Mouse (Mus musculus): ENCODE measurements at regions not wholly inside any gene's neighbourhood (a gene's known extent, or its start where the extent isn't known, plus 50 kb on each side); places are given as distances from the start of the nearest gene placed in this dataset.

DNA sequence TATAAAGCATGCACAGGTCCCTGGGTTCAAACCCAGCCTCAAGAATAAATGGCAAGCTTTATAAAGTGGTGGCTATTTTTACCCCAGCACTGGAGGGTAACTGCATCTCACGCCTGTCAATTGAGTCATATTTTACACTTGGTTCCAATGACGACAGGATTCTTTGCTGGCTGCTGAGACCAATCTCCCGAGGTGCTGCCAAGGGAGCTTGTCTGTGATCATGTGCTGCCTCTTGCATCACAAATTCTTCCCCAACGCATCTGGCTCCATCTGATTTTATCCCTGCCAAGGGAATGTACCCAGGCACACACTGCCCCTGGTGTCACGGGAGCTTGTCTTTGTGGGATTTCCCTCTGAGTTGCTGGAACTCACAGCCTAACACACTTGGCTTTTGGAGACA, 486.8 kb downstream of the Zfp704 start:
- 63% methylated on average over 5 of the region's 5 CpGs for WGBS
- no peak for ATAC-seq (ENCODE audit: insufficient number of reproducible peaks, insufficient read depth, low FRiP score, low read depth)
- no peak overlapping the region for H3K4me2 ChIP-seq (replicated peaks; ENCODE audit: low read depth, low read length)
- H3K9me3 ChIP-seq (ENCODE audit: control insufficient read depth, low read depth, low read length): no peaks in the 10 kb centered on the region
- no peak overlapping the region for H3K4me3 ChIP-seq (ENCODE audit: low read depth, low read length)
- H3K4me1 ChIP-seq (ENCODE audit: control insufficient read depth, insufficient read depth, low read length): no peaks in the 10 kb centered on the region
- no peak overlapping the region for H3K27ac ChIP-seq (ENCODE audit: low read length)
- H3K9ac ChIP-seq (replicated peaks; ENCODE audit: low read depth, low read length): no peak overlapping the region
- H3K36me3 ChIP-seq (ENCODE audit: control insufficient read depth, insufficient read depth, low read length): no peaks in the 10 kb centered on the region
- no peaks in the 10 kb centered on the region for H3K27me3 ChIP-seq (ENCODE audit: control insufficient read depth, insufficient read depth, low read length)

DNA sequence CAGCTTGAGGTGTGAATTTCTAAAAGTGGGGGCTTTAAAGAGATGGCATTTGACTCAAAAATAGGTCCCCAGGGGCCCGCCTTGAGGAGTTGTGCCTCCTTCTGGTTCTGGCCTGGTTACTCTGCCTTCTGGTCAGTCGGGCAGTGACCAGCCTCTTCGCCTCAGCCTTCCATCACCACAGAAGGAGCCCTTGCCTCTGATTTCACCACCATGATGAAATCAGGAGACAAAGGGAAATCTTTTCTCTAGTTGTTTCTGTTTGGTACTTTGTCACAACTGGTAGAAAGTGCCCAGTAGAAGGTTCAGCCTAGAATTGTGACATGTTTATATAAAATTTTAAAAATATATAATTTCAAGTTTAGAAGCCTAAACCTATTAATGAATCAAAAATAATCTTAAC, 492.0 kb downstream of the Zfp704 start:
- 88% methylated on average over 3 of the region's 3 CpGs for WGBS

DNA sequence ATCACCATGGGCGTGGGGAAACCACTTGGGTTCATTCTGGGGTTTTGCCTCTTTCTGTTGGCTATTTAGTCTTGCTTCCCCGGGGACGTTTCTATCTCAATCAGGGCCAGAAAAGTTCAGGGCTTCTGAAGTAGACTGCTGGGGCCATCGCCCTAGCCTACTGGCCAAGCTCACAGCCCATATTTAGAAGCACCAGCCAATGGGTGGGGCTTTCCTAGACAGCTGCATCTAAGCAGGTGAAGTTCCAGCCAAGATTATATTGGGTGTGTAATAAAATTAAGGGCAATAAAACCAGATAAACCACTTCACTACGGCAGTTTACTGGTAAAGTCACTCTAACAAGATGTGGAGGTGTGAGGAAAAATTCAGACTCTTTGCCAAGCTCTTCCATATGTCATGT, 496.5 kb downstream of the Zfp704 start:
- Histone ChIP-seq H3K27me3 (ENCODE audit: control insufficient read depth, insufficient read depth, low read length) (no peaks in the 10 kb centered on the region), H3K36me3 (ENCODE audit: control insufficient read depth, insufficient read depth, low read length) (no peaks in the 10 kb centered on the region), H3K4me1 (ENCODE audit: control insufficient read depth, insufficient read depth, low read length) (no peaks in the 10 kb centered on the region), H3K4me2 (replicated peaks; ENCODE audit: low read depth, low read length) (no peak overlapping the region), H3K4me3 (ENCODE audit: low read depth, low read length) (no peak overlapping the region), H3K27ac (ENCODE audit: low read length) (no peak overlapping the region), H3K9me3 (ENCODE audit: control insufficient read depth, low read depth, low read length) (no peaks in the 10 kb centered on the region), H3K9ac (replicated peaks; ENCODE audit: low read depth, low read length) (no peak overlapping the region)
- 83% methylated on average over 5 of the region's 5 CpGs for WGBS
- ATAC-seq (ENCODE audit: insufficient number of reproducible peaks, insufficient read depth, low FRiP score, low read depth): no peak

More for the DNA sequence above, 492.0 kb downstream of the Zfp704 start:
- H3K4me3 ChIP-seq (ENCODE audit: low read depth, low read length): no peak overlapping the region
- no peaks in the 10 kb centered on the region for H3K27me3 ChIP-seq (ENCODE audit: control insufficient read depth, insufficient read depth, low read length)
- no peaks in the 10 kb centered on the region for H3K36me3 ChIP-seq (ENCODE audit: control insufficient read depth, insufficient read depth, low read length)
- no peak overlapping the region for H3K9ac ChIP-seq (replicated peaks; ENCODE audit: low read depth, low read length)
- H3K4me1 ChIP-seq (ENCODE audit: control insufficient read depth, insufficient read depth, low read length): no peaks in the 10 kb centered on the region
- H3K27ac ChIP-seq (ENCODE audit: low read length): no peak overlapping the region
- H3K9me3 ChIP-seq (ENCODE audit: control insufficient read depth, low read depth, low read length): no peaks in the 10 kb centered on the region
- no peak for ATAC-seq (ENCODE audit: insufficient number of reproducible peaks, insufficient read depth, low FRiP score, low read depth)
- no peak overlapping the region for H3K4me2 ChIP-seq (replicated peaks; ENCODE audit: low read depth, low read length)

DNA sequence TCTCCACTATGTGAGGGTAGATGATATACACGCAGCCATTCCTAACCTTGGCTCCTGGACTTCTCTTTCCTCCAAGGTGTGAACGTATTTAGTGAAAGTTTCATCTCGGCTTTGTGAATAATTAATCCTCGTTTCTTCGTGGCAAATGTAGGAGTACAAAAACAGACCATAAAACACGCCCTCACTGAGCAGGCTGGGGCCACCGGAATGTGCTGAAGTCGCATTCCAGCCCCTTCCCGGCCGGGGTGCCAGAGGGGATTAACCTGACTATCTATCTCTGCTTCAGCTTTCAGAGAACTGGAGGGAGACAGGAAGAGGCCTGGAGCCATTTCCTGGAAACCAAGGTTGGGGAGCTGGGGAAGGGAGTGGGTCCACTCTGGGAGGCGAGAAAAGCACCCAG, 499.1 kb downstream of the Zfp704 start:
- Histone ChIP-seq H3K4me1 (ENCODE audit: control insufficient read depth, insufficient read depth, low read length) (no peaks in the 10 kb centered on the region; the same call in 1 of the 2 replicates), H3K4me3 (ENCODE audit: low read depth, low read length) (no peak overlapping the region), H3K27ac (ENCODE audit: low read length) (no peak overlapping the region), H3K9ac (replicated peaks; ENCODE audit: low read depth, low read length) (no peak overlapping the region), H3K27me3 (ENCODE audit: control insufficient read depth, insufficient read depth, low read length) (no peaks in the 10 kb centered on the region), H3K9me3 (ENCODE audit: control insufficient read depth, low read depth, low read length) (no peaks in the 10 kb centered on the region), H3K36me3 (ENCODE audit: control insufficient read depth, insufficient read depth, low read length) (no peaks in the 10 kb centered on the region), H3K4me2 (replicated peaks; ENCODE audit: low read depth, low read length) (no peak overlapping the region)
- 14% methylated on average over 11 of the region's 11 CpGs for WGBS
- ATAC-seq (ENCODE audit: insufficient number of reproducible peaks, insufficient read depth, low FRiP score, low read depth): no peak

DNA sequence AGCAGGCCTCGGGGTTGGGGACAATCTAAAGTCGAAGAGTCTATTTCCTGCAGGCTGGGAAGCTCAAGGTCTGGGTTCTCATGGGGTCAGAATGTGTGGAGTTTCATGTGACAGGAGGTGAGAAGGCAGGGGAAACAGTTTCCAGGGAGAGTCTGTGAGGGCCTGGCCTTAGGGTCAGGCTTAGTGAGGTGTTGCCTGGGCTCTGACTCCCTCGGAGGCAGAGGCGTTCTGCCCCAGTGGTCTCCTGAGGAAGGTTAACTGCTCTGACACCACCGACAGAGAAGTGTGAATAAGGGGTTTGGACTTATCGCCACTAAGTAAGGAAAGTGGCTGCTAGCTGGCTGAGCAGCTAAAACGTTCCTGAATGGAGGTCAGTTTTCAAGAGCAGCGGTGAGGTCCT, 499.9 kb downstream of the Zfp704 start:
- H3K4me1 ChIP-seq (ENCODE audit: control insufficient read depth, insufficient read depth, low read length): peaks cover 4% of the 10 kb centered on the region; the same call in 1 of the 2 replicates
- no peak overlapping the region for H3K9ac ChIP-seq (replicated peaks; ENCODE audit: low read depth, low read length)
- no peak overlapping the region for H3K27ac ChIP-seq (ENCODE audit: low read length)
- H3K27me3 ChIP-seq (ENCODE audit: control insufficient read depth, insufficient read depth, low read length): no peaks in the 10 kb centered on the region
- no peak for ATAC-seq (ENCODE audit: insufficient number of reproducible peaks, insufficient read depth, low FRiP score, low read depth)
- 49% methylated on average over 8 of the region's 8 CpGs for WGBS
- H3K9me3 ChIP-seq (ENCODE audit: control insufficient read depth, low read depth, low read length): no peaks in the 10 kb centered on the region
- no peak overlapping the region for H3K4me2 ChIP-seq (replicated peaks; ENCODE audit: low read depth, low read length)
- H3K36me3 ChIP-seq (ENCODE audit: control insufficient read depth, insufficient read depth, low read length): no peaks in the 10 kb centered on the region
- no peak overlapping the region for H3K4me3 ChIP-seq (ENCODE audit: low read depth, low read length)

DNA sequence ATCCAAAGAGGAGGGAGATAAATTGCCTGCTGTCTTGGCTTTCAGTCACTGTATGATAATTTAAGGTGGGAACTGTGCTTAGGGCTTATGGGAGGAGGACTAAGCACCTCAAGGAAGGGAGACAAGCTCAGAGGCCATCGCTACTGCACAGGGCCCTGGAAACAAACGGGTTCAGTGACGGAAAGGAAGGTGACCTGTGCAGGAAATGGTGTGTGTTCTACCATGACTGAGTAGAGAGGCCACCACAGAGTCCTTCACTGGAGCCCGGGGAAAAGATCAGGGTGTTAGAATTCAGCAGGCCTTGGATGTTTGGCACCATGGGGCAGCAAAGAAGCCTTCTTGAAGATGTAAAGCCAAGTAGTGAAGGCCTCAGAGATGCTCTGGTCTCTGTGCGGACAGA, 500.4 kb downstream of the Zfp704 start:
- Histone ChIP-seq H3K27me3 (ENCODE audit: control insufficient read depth, insufficient read depth, low read length) (no peaks in the 10 kb centered on the region), H3K9me3 (ENCODE audit: control insufficient read depth, low read depth, low read length) (no peaks in the 10 kb centered on the region), H3K27ac (ENCODE audit: low read length) (no peak overlapping the region), H3K4me1 (ENCODE audit: control insufficient read depth, insufficient read depth, low read length) (peaks cover 4% of the 10 kb centered on the region; the same call in 1 of the 2 replicates), H3K9ac (replicated peaks; ENCODE audit: low read depth, low read length) (no peak overlapping the region), H3K4me3 (ENCODE audit: low read depth, low read length) (no peak overlapping the region), H3K36me3 (ENCODE audit: control insufficient read depth, insufficient read depth, low read length) (no peaks in the 10 kb centered on the region), H3K4me2 (replicated peaks; ENCODE audit: low read depth, low read length) (no peak overlapping the region)
- WGBS: 91% methylated on average over 5 of the region's 5 CpGs
- ATAC-seq (ENCODE audit: insufficient number of reproducible peaks, insufficient read depth, low FRiP score, low read depth): no peak

DNA sequence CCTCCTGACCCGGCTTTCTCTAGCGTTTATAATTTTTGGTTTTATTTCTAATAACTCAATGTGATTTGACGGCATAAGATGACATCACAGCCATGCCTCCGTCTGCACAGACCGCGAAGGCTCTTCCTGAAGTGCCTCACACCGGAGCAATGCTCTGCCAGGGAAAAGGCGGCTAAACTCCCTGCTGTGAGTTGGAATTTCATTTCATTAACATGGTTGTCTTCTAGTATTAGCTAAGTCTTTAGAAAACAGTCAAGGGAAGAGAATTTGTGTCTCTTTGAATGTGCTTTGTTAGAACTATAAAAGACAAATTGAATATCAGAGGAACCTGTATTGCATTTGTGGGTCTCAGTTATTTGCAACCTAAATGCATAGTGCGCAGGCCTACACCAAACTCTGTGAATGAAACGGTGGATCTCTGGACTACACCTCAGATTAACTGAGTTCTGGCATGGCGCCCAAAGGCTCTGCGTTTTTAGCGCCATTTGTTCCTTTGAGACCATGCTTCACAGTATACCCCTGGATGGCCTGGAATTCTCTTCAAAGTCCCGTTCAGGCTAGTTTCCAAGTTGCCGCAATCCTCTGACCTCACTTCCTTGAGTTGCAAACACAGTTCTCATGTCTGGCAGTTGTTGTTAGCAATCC, 502.0 kb downstream of the Zfp704 start:
- H3K27ac ChIP-seq (ENCODE audit: low read length): no peak overlapping the region
- no peak overlapping the region for H3K4me2 ChIP-seq (replicated peaks; ENCODE audit: low read depth, low read length)
- no peaks in the 10 kb centered on the region for H3K27me3 ChIP-seq (ENCODE audit: control insufficient read depth, insufficient read depth, low read length)
- H3K4me1 ChIP-seq (ENCODE audit: control insufficient read depth, insufficient read depth, low read length): peaks cover 4% of the 10 kb centered on the region; the same call in 1 of the 2 replicates
- no peak for ATAC-seq (ENCODE audit: insufficient number of reproducible peaks, insufficient read depth, low FRiP score, low read depth)
- H3K9ac ChIP-seq (replicated peaks; ENCODE audit: low read depth, low read length): no peak overlapping the region
- WGBS: 78% methylated on average over 15 of the region's 15 CpGs
- no peaks in the 10 kb centered on the region for H3K36me3 ChIP-seq (ENCODE audit: control insufficient read depth, insufficient read depth, low read length)
- H3K4me3 ChIP-seq (ENCODE audit: low read depth, low read length): no peak overlapping the region
- no peaks in the 10 kb centered on the region for H3K9me3 ChIP-seq (ENCODE audit: control insufficient read depth, low read depth, low read length)

DNA sequence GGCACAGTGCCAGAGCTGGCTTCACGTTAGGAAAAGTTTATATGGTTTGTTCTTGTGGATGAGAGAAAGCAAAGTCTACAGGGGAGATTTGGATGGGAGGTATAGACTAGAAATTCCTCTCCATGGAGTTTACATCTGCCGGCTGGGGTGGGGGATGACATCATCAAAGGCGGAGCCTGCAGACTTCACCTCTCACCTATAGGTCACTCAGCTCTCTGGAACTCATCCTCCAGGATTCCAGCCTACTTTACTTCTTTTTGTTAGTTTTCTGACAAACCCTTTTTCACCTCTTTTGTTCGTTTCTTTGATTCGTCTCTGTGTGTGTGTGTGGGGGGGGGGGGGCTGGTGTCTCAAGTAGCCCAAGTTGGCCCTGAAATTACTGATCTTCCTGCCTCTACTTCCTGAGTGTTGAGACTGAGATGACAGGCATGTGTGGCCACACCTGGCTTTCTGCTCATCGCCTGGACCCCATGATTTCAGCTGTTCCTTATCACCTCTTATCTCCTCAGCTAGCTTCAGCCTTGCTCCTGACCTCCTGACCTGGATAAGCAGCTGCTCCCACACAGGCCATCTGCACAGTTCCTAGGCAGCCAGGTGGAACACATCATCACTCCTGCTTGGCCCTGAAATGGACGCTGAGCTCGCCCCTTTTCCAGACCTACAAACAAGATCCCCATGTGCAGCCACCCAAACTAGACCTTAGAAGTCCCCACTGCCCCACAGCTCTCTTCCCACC, 504.5 kb downstream of the Zfp704 start:
- Histone ChIP-seq H3K4me3 (ENCODE audit: low read depth, low read length) (no peak overlapping the region), H3K27me3 (ENCODE audit: control insufficient read depth, insufficient read depth, low read length) (no peaks in the 10 kb centered on the region), H3K4me1 (ENCODE audit: control insufficient read depth, insufficient read depth, low read length) (peaks cover 7% of the 10 kb centered on the region; the same call in 1 of the 2 replicates), H3K27ac (ENCODE audit: low read length) (no peak overlapping the region), H3K9me3 (ENCODE audit: control insufficient read depth, low read depth, low read length) (no peaks in the 10 kb centered on the region), H3K36me3 (ENCODE audit: control insufficient read depth, insufficient read depth, low read length) (no peaks in the 10 kb centered on the region), H3K4me2 (replicated peaks; ENCODE audit: low read depth, low read length) (no peak overlapping the region), H3K9ac (replicated peaks; ENCODE audit: low read depth, low read length) (no peak overlapping the region)
- 27% methylated on average over 8 of the region's 8 CpGs for WGBS
- ATAC-seq (ENCODE audit: insufficient number of reproducible peaks, insufficient read depth, low FRiP score, low read depth): no peak

Measured in stomach, embryonic 14.5 days (tissue).